Mouse (Mus musculus) mature B cell (primary cell): Measurements from ENCODE around the gene Enpp3.
"Not testable (repeated sequence)": the region's sequence is repeated elsewhere in the genome, so short reads cannot be mapped to it uniquely, and the experiment has no call there.

Experiments
- in situ Hi-C: fragments of 300-500 bp; cut with MboI; formaldehyde crosslinking; loops from 2 replicates; pipeline ENCODE4 v1.14.3; 2019

The Enpp3 gene

DNA sequence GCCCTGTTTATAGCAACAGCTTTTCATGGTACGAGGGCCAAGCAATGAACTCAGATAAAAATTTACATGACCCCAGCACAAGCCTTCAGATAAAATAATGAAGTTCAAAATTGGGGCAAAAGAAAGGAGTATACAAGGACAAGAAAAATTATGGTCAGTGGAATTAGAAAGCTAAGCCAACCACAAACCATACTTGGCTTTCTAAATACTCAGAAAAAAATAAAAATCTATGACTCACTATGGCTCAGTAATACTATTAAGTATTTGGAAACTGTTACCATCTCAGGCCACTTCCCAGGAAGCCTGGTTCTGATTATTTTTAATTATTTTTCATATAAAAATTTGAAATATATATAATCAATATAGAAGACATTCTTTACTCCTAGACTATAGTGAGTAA lies 19.8 kb downstream of the Enpp3 start:
- in situ Hi-C loops = no loop called here

GRCm38 (mm10) chr10:24821990-24822676 lies 20.5 kb downstream of the Enpp3 start:
- in situ Hi-C loops = no loop called here

DNA sequence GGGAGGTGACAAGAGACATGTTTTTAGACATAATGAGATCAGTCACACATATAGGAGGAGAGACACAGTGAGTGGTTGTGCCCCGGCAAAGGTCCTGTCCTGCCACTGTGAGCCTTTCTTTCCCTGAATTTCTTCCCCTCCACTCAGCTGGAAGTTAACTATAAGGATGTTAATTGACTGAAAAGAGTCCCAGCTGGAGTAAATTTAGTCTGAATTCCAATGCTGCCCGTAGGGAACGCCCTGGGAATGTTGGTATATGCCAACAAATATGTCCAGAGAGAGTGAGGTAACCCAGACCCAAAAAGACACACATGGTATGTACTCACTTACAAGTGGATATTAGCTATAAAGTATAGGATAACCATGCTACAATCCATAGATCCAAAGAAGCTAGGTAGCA lies 23.1 kb downstream of the Enpp3 start:
- in situ Hi-C loops = no loop called here

DNA sequence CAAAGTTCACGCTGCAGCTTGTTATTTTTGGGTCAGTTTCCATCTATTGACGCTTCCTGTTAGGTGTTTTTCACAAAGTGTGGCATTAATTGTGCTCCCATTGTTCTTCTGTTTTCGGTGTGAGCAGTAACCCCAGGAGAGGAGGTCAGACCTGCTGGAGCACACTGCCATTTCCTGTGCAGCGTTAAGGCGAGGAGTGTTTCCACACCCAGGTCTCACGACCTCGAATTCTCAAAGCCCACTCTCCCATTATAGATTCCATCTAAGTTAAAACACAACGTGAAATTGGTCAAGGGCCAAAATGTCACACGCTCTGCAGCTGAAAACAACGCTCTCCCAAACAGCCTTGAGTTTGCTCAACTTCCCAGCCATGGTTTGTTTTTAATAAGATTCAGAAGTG lies 32.0 kb downstream of the Enpp3 start:
- in situ Hi-C loops = no loop called here

GRCm38 (mm10) chr10:24806756-24807155 lies 35.9 kb downstream of the Enpp3 start:
- in situ Hi-C loops = no loop called here

GRCm38 (mm10) chr10:24805876-24806275 lies 36.7 kb downstream of the Enpp3 start:
- in situ Hi-C loops = no loop called here

GRCm38 (mm10) chr10:24805173-24805572 lies 37.5 kb downstream of the Enpp3 start:
- in situ Hi-C loops = no loop called here

GRCm38 (mm10) chr10:24802742-24803244 lies 39.8 kb downstream of the Enpp3 start:
- in situ Hi-C loops = not testable (repeated sequence)

- in situ Hi-C loops = no loop called here
Measured at GRCm38 (mm10) chr10:24801796-24802195, 40.8 kb downstream of the Enpp3 start.

DNA sequence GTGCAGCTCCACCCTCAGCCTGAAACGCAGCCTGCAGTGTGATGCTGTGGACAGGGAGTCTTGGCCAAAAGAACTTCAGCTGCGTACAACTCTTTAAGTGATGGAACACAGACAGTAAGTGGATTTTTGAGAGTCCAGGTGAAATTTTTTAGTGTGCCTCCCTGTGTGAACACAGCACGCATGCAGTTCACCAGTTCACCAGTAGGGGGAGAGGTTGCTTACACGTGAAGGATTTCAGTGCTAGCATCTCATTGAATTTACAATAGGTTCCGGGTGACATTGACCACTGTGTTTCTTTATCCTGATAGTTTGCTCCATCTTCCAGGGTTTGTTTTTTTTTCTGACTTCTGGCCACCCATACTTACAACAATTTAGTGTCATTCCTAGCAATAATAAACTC lies 45.4 kb downstream of the Enpp3 start:
- in situ Hi-C loops = no loop called here

DNA sequence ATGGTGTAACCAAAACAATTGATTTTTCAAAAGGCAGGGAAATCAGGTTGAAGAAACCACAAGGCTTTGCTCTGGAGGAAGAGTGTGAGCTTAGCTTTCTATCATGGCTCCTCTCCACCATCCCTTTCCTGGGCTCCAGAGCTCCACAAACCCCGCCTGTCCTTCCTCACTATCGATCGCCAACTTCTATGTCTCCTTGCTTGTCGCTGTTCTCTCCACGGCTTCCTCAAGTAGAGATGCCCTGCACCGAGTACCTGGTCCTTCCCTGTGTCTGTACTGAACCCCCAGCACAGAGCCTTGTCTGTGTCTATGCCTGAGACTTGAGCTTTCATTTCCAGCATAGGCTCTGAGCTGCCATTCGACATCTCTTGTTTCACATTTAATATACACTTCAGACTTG lies 49.9 kb downstream of the Enpp3 start:
- in situ Hi-C loops = no loop called here

DNA sequence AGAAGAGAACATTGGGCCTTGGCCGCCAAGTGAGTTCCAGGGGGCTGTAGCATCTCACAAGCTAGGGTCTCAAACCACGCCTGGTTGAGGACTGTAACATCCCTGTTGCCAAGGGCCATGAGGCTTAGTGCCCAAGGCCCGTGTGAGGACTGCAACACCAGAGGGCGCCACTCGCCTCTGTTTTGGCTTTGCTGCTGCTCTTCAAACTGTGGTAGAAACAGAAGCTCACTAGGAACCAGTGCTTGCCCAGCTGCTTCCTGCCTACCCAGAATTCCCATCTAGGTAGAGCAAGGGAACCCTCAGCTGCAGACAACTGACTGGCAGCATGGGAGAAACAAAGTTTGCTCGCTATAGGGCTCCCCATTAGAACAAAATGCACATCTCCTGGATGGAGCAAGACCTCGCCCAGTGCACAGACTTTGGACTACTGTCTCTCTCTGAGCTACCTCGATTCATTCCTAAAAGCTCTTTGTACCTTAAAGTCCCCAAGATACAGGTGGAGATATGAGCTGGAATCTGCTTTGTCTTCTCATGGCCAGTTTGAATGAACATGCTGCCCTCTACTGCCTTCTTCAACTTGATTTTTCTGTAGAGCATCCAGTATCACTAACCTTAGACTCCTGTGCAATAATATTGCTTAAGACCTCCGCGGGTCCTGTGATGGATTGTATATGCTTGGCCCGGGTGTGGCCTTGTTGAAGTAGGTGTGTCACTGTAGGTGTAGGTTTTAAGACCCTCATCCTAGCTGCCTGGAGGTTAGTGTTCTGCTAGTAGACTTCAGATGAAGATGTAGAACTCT lies 52.7 kb downstream of the Enpp3 start:
- in situ Hi-C loops = no loop called here

DNA sequence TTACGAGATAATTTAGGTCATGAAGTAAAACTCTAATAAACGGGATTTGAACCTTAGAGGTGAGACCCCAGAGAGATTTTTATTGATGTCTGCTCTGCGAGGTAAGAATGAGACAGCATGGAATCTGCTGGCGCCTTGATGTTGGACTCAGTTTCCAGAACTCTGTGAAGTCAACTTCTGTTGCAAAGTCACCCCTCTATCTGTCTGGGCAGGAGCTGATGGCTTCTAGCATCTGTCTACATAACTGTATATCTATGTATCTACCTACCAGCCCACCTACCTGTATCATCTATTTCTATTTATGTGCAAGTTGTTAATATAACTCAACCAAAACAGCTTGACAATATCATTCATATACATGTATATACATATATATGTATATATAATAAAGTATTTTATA lies 57.3 kb downstream of the Enpp3 start:
- in situ Hi-C loops = no loop called here

DNA sequence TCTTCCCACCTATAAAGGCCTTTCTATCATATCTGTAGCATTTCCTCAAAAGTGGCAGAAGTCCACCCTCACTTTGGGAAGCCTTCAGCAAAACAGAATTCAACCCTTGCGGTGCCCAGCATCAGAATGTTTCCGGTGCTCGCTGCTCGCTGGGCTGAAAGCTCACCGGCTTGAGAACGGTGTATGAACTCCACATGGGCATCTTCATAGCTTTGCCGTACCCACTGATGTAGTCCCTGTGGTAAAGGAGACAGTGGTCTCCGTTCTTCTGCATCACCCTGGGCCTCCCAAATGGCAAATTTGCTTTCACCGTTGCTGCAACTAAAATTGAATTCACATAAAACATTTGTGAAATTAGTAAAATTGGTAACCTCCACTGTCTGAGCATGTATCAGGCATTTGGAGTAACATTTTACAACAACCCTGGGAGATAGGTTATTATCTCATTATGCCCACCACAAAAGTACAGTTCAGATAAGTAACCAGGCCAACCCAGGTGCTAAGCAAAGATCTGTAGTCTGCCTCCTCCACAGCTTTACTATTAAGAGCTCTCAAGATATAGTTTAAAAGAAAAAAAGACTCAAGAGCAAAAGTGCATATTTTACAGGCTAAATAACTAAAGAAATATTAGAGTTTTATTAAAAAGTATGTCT lies 57.9 kb downstream of the Enpp3 start:
- in situ Hi-C loops = no loop called here

DNA sequence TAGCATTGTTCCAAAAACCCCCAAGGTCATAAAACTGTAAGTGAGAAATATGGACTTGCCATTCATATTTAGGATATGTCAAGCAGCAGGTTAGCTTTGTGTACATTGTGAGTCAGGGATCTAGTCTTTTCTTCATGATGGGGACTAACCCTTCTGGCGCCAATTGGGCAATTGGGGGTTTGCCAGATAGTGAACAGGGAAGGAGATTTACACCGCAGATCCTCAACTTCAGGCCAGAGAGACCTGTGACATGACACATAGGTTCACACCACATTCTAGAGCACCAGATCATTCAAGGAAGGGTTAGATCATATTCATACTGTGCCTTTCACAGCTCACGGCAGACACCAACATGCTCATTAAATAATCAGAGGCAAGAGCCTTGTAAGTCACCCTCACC lies 58.7 kb downstream of the Enpp3 start:
- in situ Hi-C loops = no loop called here

GRCm38 (mm10) chr10:24778643-24779020 lies 64.0 kb downstream of the Enpp3 start:
- in situ Hi-C loops = no loop called here

GRCm38 (mm10) chr10:24777916-24778642 lies 64.5 kb downstream of the Enpp3 start:
- in situ Hi-C loops = no loop called here

DNA sequence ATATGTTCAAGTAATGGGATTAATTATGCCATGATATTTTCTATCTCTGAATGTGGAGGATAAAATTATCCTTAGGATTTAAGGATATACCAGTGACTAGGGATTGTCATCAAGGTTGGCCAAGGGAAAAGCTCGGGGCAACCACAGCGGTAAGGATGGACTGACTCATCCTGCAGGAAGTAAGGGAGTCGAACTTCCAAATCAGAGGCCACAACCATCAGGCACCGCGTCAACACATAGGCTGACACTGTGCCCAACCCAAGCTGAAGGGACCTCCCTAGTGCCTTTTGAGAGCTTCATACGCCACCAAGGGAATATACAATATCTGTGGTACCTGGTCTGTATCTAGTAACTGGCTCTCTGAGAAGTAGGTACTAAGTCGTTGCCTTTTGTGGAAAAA lies 73.1 kb downstream of the Enpp3 start:
- in situ Hi-C loops = no loop called here

- in situ Hi-C loops = no loop called here
Measured at GRCm38 (mm10) chr10:24767695-24768094, 74.9 kb downstream of the Enpp3 start.

DNA sequence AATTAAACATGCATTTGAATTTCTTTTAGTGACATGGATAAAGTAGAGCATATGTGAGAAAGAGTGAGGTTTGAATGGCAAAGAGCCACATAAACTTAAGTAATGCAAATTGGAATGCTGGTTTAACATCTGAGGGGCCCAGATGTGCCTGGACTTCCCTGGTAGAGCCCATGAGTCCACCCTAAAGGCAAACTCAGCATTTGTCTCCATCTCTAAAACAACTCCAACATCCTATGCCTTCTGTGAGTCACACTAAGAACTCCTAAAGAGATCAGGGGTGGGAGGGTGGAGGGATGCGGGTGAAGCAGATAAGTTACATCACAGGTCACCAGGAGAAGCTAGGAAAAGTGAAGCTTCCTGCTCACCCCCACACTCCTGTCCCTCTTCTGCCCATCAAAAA lies 76.6 kb downstream of the Enpp3 start:
- in situ Hi-C loops = no loop called here

- in situ Hi-C loops = no loop called here
Measured at GRCm38 (mm10) chr10:24765151-24765755, 77.4 kb downstream of the Enpp3 start.

DNA sequence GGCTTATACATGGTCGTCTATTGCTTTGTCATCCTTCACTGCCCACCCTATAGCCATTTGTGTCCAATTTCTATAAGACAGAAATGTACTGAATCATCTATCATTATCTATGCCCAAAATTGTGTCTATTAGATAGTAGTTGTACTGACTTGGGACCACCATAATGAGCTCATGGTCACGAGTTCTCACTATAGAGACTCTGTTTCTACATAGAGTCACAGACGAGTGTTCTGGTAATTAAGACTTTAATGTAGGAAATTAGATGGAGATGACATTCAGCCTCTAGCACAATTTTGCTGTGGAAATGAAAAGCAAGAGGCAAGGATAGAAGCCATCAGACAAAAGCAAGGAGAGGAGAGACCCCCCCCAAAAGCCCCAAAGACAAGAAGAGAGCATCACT lies 78.0 kb downstream of the Enpp3 start:
- in situ Hi-C loops = no loop called here
